Mouse (Mus musculus): Measurements from ENCODE around the gene Ddx19a. TPM values are rescaled to one million over a fixed set of nuclear protein-coding genes. Genes with fewer than 3 reads are reported as not detected.

Ddx19a gene
- total and polyA plus RNA-seq, 3 experiments, result 23.1 to 107 (median 28.8) TPM

- Histone ChIP-seq H3K4me1 (ENCODE audit: control insufficient read depth in 1 of 2, insufficient read depth in 2 of 2) (peaks cover 26 to 84% of the 10 kb centered on the region in 2 experiments), H3K4me3 (replicated peaks in 1 of 3; ENCODE audit: low read depth in 2 of 3, low read length in 2 of 3, poor library complexity in 1 of 3) (no peak overlapping the region), H3K4me2 (ENCODE audit: insufficient read depth, low read depth, poor library complexity, severe bottlenecking) (no peak overlapping the region; the same call in 1 of the 2 replicates), H3K9me3 (replicated peaks; ENCODE audit: low read length) (peaks cover 5% of the 10 kb centered on the region), H3K36me3 (replicated peaks in 1 of 2; ENCODE audit: control insufficient read depth in 1 of 2, insufficient read depth in 1 of 2, low read length in 1 of 2) (peaks cover 11 to 65% of the 10 kb centered on the region in 2 experiments), H3K79me2 (replicated peaks; ENCODE audit: control insufficient read depth, extremely low read depth, insufficient read depth, poor library complexity, severe bottlenecking) (peaks cover 63% of the 10 kb centered on the region), H3K9ac (ENCODE audit: insufficient read depth, low read depth) (0 out of 2 replicates have a peak overlapping the region, but pooled peaks have one; percentile 18), H3K27me3 (replicated peaks) (no peaks in the 10 kb centered on the region), H3K27ac (ENCODE audit: insufficient read depth, low read depth) (no peak overlapping the region)
- no peak for DNase-seq (ENCODE audit: extremely low read depth)
- in situ Hi-C loops (cut with MboI; ENCODE audit: low pct_ligation_motif_present, low pct_unique_long_range_greater_than_20kb, low sequenced_read_pairs), result no loop called here
- TF ChIP-seq MAX (IDR thresholded peaks at IDR 0.05; ENCODE audit: low read length) (no peak), MEF2A (IDR thresholded peaks at IDR 0.05; ENCODE audit: borderline replicate concordance, low read depth, low read length) (no peak), JUND (conservative IDR thresholded peaks at IDR 0.05; ENCODE audit: low read depth, low read length) (no peak), SIN3A (IDR thresholded peaks at IDR 0.05; ENCODE audit: low read length) (no peak), ZMIZ1 (IDR thresholded peaks at IDR 0.05; ENCODE audit: low read depth, low read length) (no peak), ZKSCAN1 (IDR thresholded peaks at IDR 0.05; ENCODE audit: borderline replicate concordance, low read depth, low read length) (no peak), RCOR1 (conservative IDR thresholded peaks at IDR 0.05; ENCODE audit: low read depth, low read length) (no peak), CHD2 (IDR thresholded peaks at IDR 0.05; ENCODE audit: low read length) (no peak), POLR2AphosphoS2 (IDR thresholded peaks at IDR 0.05; ENCODE audit: low read depth, low read length) (no peak), HCFC1 (IDR thresholded peaks at IDR 0.05; ENCODE audit: low read depth, low read length) (no peak), POLR2A (IDR thresholded peaks at IDR 0.05; ENCODE audit: low read depth, low read length) (no peak)
- dilution Hi-C loops (cut with MboI; ENCODE audit: extremely low pct_ligation_motif_present, extremely low pct_unique_long_range_greater_than_20kb, low sequenced_read_pairs), result no loop called here
Observed at GRCm38 (mm10) chr8:110936217-110936616, 61.4 kb downstream of the Ddx19a start.

DNA sequence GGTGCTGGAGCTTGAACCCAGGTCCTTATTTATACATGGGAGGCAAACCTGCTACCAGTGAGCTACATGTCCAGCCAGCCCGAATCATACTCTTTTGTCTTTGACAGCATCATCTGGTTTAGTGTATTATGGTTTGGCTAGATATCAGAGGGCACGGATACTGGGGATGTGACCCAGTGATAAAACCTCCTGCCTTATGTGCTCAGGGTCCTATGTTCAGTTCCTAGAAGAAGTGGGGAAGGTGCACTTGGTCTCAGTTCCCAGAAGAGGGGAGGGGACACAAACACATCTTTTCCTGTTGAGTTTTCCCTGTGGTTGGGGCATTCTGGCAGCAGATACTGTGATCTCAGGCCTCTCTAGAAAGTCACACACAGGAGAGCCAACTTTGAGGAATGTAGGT is 64.3 kb downstream of the Ddx19a start:
- Histone ChIP-seq H3K27me3 (replicated peaks) (no peaks in the 10 kb centered on the region), H3K4me3 (replicated peaks in 1 of 3; ENCODE audit: low read depth in 2 of 3, low read length in 2 of 3, poor library complexity in 1 of 3) (no peak overlapping the region), H3K27ac (ENCODE audit: insufficient read depth, low read depth) (no peak overlapping the region), H3K4me1 (ENCODE audit: control insufficient read depth in 1 of 2, insufficient read depth in 2 of 2) (peaks cover 14 to 76% of the 10 kb centered on the region in 2 experiments; a peak in 3 of 4 replicates), H3K36me3 (replicated peaks in 1 of 2; ENCODE audit: control insufficient read depth in 1 of 2, insufficient read depth in 1 of 2, low read length in 1 of 2) (peaks cover 11 to 61% of the 10 kb centered on the region in 2 experiments), H3K4me2 (ENCODE audit: insufficient read depth, low read depth, poor library complexity, severe bottlenecking) (no peak overlapping the region), H3K79me2 (replicated peaks; ENCODE audit: control insufficient read depth, extremely low read depth, insufficient read depth, poor library complexity, severe bottlenecking) (peaks cover 53% of the 10 kb centered on the region), H3K9me3 (replicated peaks; ENCODE audit: low read length) (peaks cover 5% of the 10 kb centered on the region), H3K9ac (ENCODE audit: insufficient read depth, low read depth) (no peak overlapping the region)
- dilution Hi-C loops (cut with MboI; ENCODE audit: extremely low pct_ligation_motif_present, extremely low pct_unique_long_range_greater_than_20kb, low sequenced_read_pairs), result no loop called here
- DNase-seq (ENCODE audit: extremely low read depth), result no peak
- in situ Hi-C loops (cut with MboI; ENCODE audit: low pct_ligation_motif_present, low pct_unique_long_range_greater_than_20kb, low sequenced_read_pairs), result no loop called here
- TF ChIP-seq ZC3H11A (IDR thresholded peaks at IDR 0.05; ENCODE audit: low read depth, low read length) (no peak), TCF12 (IDR thresholded peaks at IDR 0.05; ENCODE audit: low read depth, low read length) (no peak), USF2 (conservative IDR thresholded peaks at IDR 0.05; ENCODE audit: low read depth, low read length) (no peak), ELF1 (IDR thresholded peaks at IDR 0.05; ENCODE audit: low read depth, low read length) (no peak), E2F4 (IDR thresholded peaks at IDR 0.05; ENCODE audit: insufficient replicate concordance, low read depth, low read length) (no peak), PAX5 (IDR thresholded peaks at IDR 0.05; ENCODE audit: low read length) (no peak), ZMIZ1 (IDR thresholded peaks at IDR 0.05; ENCODE audit: low read depth, low read length) (no peak), ZNF384 (IDR thresholded peaks at IDR 0.05; ENCODE audit: low read depth, low read length) (no peak), RAD21 (IDR thresholded peaks at IDR 0.05; ENCODE audit: low read depth, low read length) (no peak)

Measured in CH12.LX (cell line).